Mouse (Mus musculus) skeletal muscle tissue, adult 2 months (tissue): ENCODE data around the gene Adcy1.

Experiments
- DNase-seq: peaks from one replicate; pipeline ENCODE4 v3.0.0-alpha.2; 2012; ENCODE audit warnings: low read depth, low spot score

The Adcy1 gene

GRCm38 (mm10) chr11:7069762-7070161 is 6.5 kb downstream of the Adcy1 start:
- no peak for DNase-seq

- no peak for DNase-seq
Measured at GRCm38 (mm10) chr11:7071617-7072016, 8.3 kb downstream of the Adcy1 start.

- DNase-seq: no peak
Measured at GRCm38 (mm10) chr11:7073556-7073955, 10.3 kb downstream of the Adcy1 start.

GRCm38 (mm10) chr11:7076510-7076909 is 13.2 kb downstream of the Adcy1 start:
- DNase-seq: no peak

GRCm38 (mm10) chr11:7081893-7082292 is 18.6 kb downstream of the Adcy1 start:
- DNase-seq: no peak

GRCm38 (mm10) chr11:7083911-7084310 is 20.6 kb downstream of the Adcy1 start:
- DNase-seq: no peak

- DNase-seq: no peak
Measured at GRCm38 (mm10) chr11:7085184-7085583, 21.9 kb downstream of the Adcy1 start.

GRCm38 (mm10) chr11:7091120-7091519 is 27.8 kb downstream of the Adcy1 start:
- no peak for DNase-seq

- DNase-seq: no peak
Measured at GRCm38 (mm10) chr11:7094844-7095243, 31.6 kb downstream of the Adcy1 start.

GRCm38 (mm10) chr11:7101674-7102073 is 38.4 kb downstream of the Adcy1 start:
- DNase-seq: no peak

GRCm38 (mm10) chr11:7102256-7103194 is 39.2 kb downstream of the Adcy1 start:
- no peak for DNase-seq

- DNase-seq: no peak
Measured at GRCm38 (mm10) chr11:7105337-7105736, 42.0 kb downstream of the Adcy1 start.

- DNase-seq: peak; percentile 13
Measured at GRCm38 (mm10) chr11:7109131-7109530, 45.8 kb downstream of the Adcy1 start.

GRCm38 (mm10) chr11:7113046-7113445 is 49.8 kb downstream of the Adcy1 start:
- DNase-seq: no peak

- no peak for DNase-seq
Measured at GRCm38 (mm10) chr11:7113687-7114086, 50.4 kb downstream of the Adcy1 start.

- no peak for DNase-seq
Measured at GRCm38 (mm10) chr11:7114312-7114711, 51.0 kb downstream of the Adcy1 start.

- no peak for DNase-seq
Measured at GRCm38 (mm10) chr11:7116647-7117046, 53.4 kb downstream of the Adcy1 start.

- no peak for DNase-seq
Measured at GRCm38 (mm10) chr11:7129319-7130051, 66.2 kb downstream of the Adcy1 start.

GRCm38 (mm10) chr11:7132736-7133387 is 69.6 kb downstream of the Adcy1 start:
- no peak for DNase-seq

- no peak for DNase-seq
Measured at GRCm38 (mm10) chr11:7133736-7134135, 70.4 kb downstream of the Adcy1 start.

GRCm38 (mm10) chr11:7134319-7134718 is 71.0 kb downstream of the Adcy1 start:
- no peak for DNase-seq

GRCm38 (mm10) chr11:7135301-7135700 is 72.0 kb downstream of the Adcy1 start:
- peak; percentile 25 for DNase-seq
